Mouse (Mus musculus) C2C12 (cell line): ENCODE measurements around the gene Rbpms2. TPM values are rescaled to one million over a fixed set of nuclear protein-coding genes. Genes with fewer than 3 reads are reported as not detected.

Source experiments
- H3K27me3 ChIP-seq: one replicate; pipeline ENCODE4 v1.6.1; 2011; ENCODE audit not compliant: control insufficient read depth, insufficient read depth, insufficient read length
- H3K36me3 ChIP-seq: one replicate; pipeline ENCODE4 v1.6.1; 2011; ENCODE audit not compliant: control insufficient read depth, insufficient read depth
- H3K4me3 ChIP-seq: one replicate; pipeline ENCODE4 v1.5.1; 2011; ENCODE audit warnings: mild to moderate bottlenecking, control low read depth; ENCODE audit not compliant: poor library complexity, insufficient read depth, severe bottlenecking
- H3K79me2 ChIP-seq: one replicate; pipeline ENCODE4 v1.6.1; 2011; ENCODE audit not compliant: control insufficient read depth, insufficient read depth
- H3K79me3 ChIP-seq: one replicate; pipeline ENCODE4 v1.6.1; 2011; ENCODE audit warnings: low read depth, control low read depth
- H3ac ChIP-seq: one replicate; pipeline ENCODE3; 2011; ENCODE audit warnings: low read depth; ENCODE audit not compliant: control insufficient read depth, insufficient read length
- CEBPB ChIP-seq: IDR thresholded peaks from one replicate; pipeline ENCODE4 v1.6.1; 2011; ENCODE audit warnings: low read depth, mild to moderate bottlenecking, control low read depth, moderate library complexity
- CTCF ChIP-seq: IDR thresholded peaks from one replicate; pipeline ENCODE4 v1.5.1; 2011; ENCODE audit not compliant: control insufficient read depth, insufficient read depth, insufficient read length
- FOSL1 ChIP-seq: IDR thresholded peaks from one replicate; pipeline ENCODE4 v1.8.0; 2011; ENCODE audit warnings: mild to moderate bottlenecking, low read length; ENCODE audit not compliant: poor library complexity, insufficient read depth, severe bottlenecking
- MAX ChIP-seq: IDR thresholded peaks from one replicate; pipeline ENCODE4 v1.6.1; 2011; ENCODE audit warnings: mild to moderate bottlenecking, control low read depth
- MYOD1 ChIP-seq: IDR thresholded peaks from one replicate; pipeline ENCODE4 v1.6.1; 2011; ENCODE audit warnings: low read depth; ENCODE audit not compliant: control insufficient read depth, insufficient read length
- MYOG ChIP-seq: IDR thresholded peaks from one replicate; pipeline ENCODE4 v1.6.1; 2011; ENCODE audit not compliant: control insufficient read depth, insufficient read length; ENCODE audit errors: extremely low read depth
- USF1 ChIP-seq: IDR thresholded peaks from one replicate; pipeline ENCODE4 v1.6.1; 2011; ENCODE audit warnings: low read depth, mild to moderate bottlenecking, control low read depth, moderate library complexity
- polyA plus RNA-seq: library from polyadenylated mRNA; unstranded; fragments of >200 nt; fragmentation: generic; extraction: Trizol; gene quantifications from one replicate; pipeline ENCODE4 v1.2.1, GENCODE M21; 2012; ENCODE audit warnings: missing spikeins

The Rbpms2 gene
- polyA plus RNA-seq, 1 experiment = 41.3 TPM

- Histone ChIP-seq H3ac (no peak overlapping the region), H3K79me3 (no peaks in the 10 kb centered on the region), H3K79me2 (no peaks in the 10 kb centered on the region), H3K27me3 (no peaks in the 10 kb centered on the region), H3K36me3 (peaks cover 28% of the 10 kb centered on the region), H3K4me3 (no peak overlapping the region)
- TF ChIP-seq CEBPB (no peak), MYOG (no peak), USF1 (no peak), MAX (no peak), MYOD1 (no peak), CTCF (no peak), FOSL1 (no peak)
Observed at GRCm38 (mm10) chr9:65697356-65697755, 67.9 kb downstream of the Rbpms2 start.

GRCm38 (mm10) chr9:65697992-65698391 lies 68.5 kb downstream of the Rbpms2 start:
- no peaks in the 10 kb centered on the region for H3K79me2 ChIP-seq
- H3ac ChIP-seq = no peak overlapping the region
- no peak overlapping the region for H3K4me3 ChIP-seq
- H3K27me3 ChIP-seq = no peaks in the 10 kb centered on the region
- H3K36me3 ChIP-seq = peaks cover 33% of the 10 kb centered on the region
- no peaks in the 10 kb centered on the region for H3K79me3 ChIP-seq
- TF ChIP-seq FOSL1 (no peak), CTCF (no peak), MYOD1 (no peak), MAX (no peak), USF1 (no peak), MYOG (no peak), CEBPB (no peak)

- no peaks in the 10 kb centered on the region for H3K79me3 ChIP-seq
- no peaks in the 10 kb centered on the region for H3K79me2 ChIP-seq
- TF ChIP-seq MYOD1 = no peak
- TF ChIP-seq CEBPB = no peak
- no peak for TF ChIP-seq MYOG
- H3K36me3 ChIP-seq = peaks cover 33% of the 10 kb centered on the region
- no peak overlapping the region for H3K4me3 ChIP-seq
- no peaks in the 10 kb centered on the region for H3K27me3 ChIP-seq
- H3ac ChIP-seq = no peak overlapping the region
Observed at GRCm38 (mm10) chr9:65700504-65700903, 71.1 kb downstream of the Rbpms2 start.

- Histone ChIP-seq H3ac (no peak overlapping the region), H3K4me3 (no peak overlapping the region), H3K79me2 (no peaks in the 10 kb centered on the region), H3K79me3 (no peaks in the 10 kb centered on the region), H3K27me3 (no peaks in the 10 kb centered on the region), H3K36me3 (peaks cover 23% of the 10 kb centered on the region)
- TF ChIP-seq FOSL1 (no peak), MAX (no peak), USF1 (no peak), CTCF (no peak), MYOG (no peak)
Observed at GRCm38 (mm10) chr9:65702286-65702685, 72.8 kb downstream of the Rbpms2 start.

- H3K79me3 ChIP-seq = no peaks in the 10 kb centered on the region
- no peaks in the 10 kb centered on the region for H3K27me3 ChIP-seq
- no peak overlapping the region for H3K4me3 ChIP-seq
- H3K79me2 ChIP-seq = no peaks in the 10 kb centered on the region
- TF ChIP-seq MAX = no peak
- TF ChIP-seq MYOD1 = no peak
- no peak for TF ChIP-seq MYOG
- no peak for TF ChIP-seq CTCF
- H3K36me3 ChIP-seq = peaks cover 23% of the 10 kb centered on the region
- H3ac ChIP-seq = no peak overlapping the region
Observed at GRCm38 (mm10) chr9:65703241-65703640, 73.8 kb downstream of the Rbpms2 start.

GRCm38 (mm10) chr9:65703926-65704595 lies 74.6 kb downstream of the Rbpms2 start:
- Histone ChIP-seq H3K36me3 (peaks cover 23% of the 10 kb centered on the region), H3K27me3 (no peaks in the 10 kb centered on the region), H3K79me2 (no peaks in the 10 kb centered on the region), H3K79me3 (no peaks in the 10 kb centered on the region), H3K4me3 (no peak overlapping the region), H3ac (no peak overlapping the region)
- TF ChIP-seq USF1 = no peak
- TF ChIP-seq CTCF = no peak
- TF ChIP-seq FOSL1 = no peak
- TF ChIP-seq MAX = no peak
- no peak for TF ChIP-seq MYOD1
- TF ChIP-seq MYOG = no peak
- no peak for TF ChIP-seq CEBPB

Other genes starting within 250 kb of the Rbpms2 start
- gene Kbtbd13, start 238.0 kb upstream of the Rbpms2 start, polyA plus RNA-seq = not detected
- 0.05 TPM for gene Rasl12, start 231.1 kb upstream of the Rbpms2 start, polyA plus RNA-seq
- gene Slc51b, start 206.7 kb upstream of the Rbpms2 start, polyA plus RNA-seq = not detected
- gene Mtfmt, start 193.9 kb upstream of the Rbpms2 start, polyA plus RNA-seq = 7.1 TPM
- 44.4 TPM for gene Spg21, start 168.7 kb upstream of the Rbpms2 start, polyA plus RNA-seq
- not detected for gene Ankdd1a, start 109.5 kb upstream of the Rbpms2 start, polyA plus RNA-seq
- gene Plekho2, start 49.6 kb upstream of the Rbpms2 start, polyA plus RNA-seq = 23.3 TPM
- 10.8 TPM for gene Pif1, start 42.5 kb upstream of the Rbpms2 start, polyA plus RNA-seq
- gene Oaz2, start 38.4 kb downstream of the Rbpms2 start, polyA plus RNA-seq = 75.7 TPM
- gene Zfp609, start 197.9 kb downstream of the Rbpms2 start, polyA plus RNA-seq = 8.4 TPM